Mouse (Mus musculus): Measurements from ENCODE around the gene Pkn1.

Pkn1 gene

DNA sequence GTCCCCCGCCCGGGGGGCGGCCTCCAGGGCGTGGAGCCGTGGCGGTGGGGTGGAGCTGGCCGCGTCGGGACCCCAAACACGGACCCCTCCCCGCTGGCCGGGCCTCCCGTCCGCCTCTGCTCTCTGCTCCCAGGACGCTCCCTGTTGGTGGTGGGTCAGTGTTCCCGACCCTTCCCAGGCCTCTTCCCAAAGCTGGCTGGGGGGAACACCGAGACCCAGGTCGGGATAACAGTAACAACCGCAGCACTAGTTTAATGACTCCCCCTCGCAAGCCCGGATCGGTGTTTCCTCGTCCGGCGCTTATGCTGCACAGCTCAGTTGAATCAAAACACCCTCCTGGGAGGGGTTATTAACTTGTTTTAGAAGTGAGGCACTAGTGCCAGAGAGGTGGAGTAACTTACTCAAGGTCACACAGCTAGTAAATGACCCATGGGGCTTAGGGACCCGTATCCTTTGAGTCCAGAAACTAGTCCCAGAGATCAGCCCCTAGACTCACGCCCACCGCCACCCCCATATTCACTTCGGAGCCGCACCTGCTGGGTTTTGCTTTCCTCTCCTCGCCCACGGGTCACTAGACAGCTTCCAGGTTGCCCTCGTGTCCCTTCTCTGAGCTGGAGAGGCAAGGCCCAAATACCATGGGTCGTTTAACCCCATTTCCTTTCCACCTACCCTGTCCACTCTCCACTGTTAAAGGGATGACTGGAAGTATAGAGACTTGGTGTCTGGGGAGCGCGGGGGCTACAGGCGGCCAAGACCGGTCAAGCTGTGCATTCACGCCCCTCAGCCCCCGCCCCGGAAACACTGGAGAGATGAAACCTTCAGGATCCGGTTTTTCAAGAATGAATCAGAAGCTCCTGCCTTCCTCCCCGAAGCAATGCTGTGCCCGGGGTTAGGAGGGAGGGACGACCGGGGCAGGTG, 46.0 kb downstream of the Pkn1 start:
- DNase-seq (ENCODE audit: low spot score): no peak

- peak; percentile 82 for DNase-seq (ENCODE audit: low spot score)
Measured at GRCm38 (mm10) chr8:83652030-83652743, 46.8 kb downstream of the Pkn1 start, which contains the start of gene Gipc1. Gene Gipc1 (plus strand): TSS chr8:83652677.

GRCm38 (mm10) chr8:83649699-83650098, 49.3 kb downstream of the Pkn1 start:
- DNase-seq (ENCODE audit: low spot score): no peak

DNA sequence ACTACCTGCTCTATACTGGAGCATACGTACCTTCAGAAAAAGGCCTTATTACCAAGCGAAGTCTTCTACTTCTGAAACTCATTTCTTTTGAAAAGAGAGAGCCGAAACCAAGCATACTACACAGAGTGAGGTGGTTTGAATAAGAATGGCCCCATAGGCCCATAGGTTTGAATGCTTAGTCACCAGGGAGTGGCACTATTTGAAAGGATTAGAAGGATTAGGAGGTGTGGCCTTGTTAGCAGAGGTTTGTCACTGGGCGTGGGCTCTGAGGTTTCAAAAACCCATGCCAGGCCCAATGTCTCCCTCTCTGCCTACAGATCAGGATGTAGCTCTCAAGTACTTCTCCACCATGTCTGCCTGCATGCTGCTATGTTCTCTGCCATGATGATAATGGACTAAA, 50.9 kb downstream of the Pkn1 start:
- no peak for DNase-seq (ENCODE audit: low spot score)

DNA sequence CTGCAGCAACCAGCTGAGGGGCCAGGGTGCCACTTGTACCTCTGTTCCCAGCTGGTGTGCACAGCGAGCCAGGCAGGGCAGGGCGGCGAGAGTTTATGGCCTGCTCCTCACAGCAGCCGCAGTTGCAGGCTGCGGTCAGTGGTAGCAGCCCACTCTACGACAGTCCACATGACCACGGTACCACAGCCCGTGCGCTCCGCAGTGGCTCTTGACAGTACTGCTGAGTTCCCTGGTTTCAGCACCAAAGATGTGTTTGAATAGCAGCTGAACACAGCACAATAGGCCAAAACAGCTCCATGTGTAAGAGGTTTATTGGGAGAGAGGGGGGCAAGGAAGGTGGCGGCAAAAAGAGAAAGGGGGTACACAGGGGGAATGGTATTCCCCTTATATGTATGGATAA, 51.5 kb downstream of the Pkn1 start:
- DNase-seq (ENCODE audit: low spot score): no peak

GRCm38 (mm10) chr8:83639649-83640048, 59.3 kb downstream of the Pkn1 start:
- DNase-seq (ENCODE audit: low spot score): no peak

DNA sequence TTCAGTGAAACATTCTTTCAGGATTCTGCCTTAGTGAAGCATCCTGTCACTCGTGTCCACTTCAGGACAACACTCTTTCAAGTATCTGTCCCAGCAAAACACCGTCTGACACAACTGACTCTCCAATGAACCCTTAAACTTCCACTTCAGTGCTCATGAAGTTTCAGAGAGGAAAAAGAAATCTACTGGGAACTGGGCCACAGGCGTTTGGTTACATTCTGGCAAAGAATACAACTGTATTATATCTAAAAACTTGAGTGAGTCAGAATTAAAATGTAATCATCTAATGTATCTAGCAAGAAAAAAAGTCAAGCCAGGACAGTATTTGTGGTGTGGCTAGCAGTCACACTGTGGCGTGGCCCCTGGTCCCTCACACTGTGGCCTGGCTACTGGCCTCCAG, 60.1 kb downstream of the Pkn1 start:
- DNase-seq (ENCODE audit: low spot score): no peak

DNA sequence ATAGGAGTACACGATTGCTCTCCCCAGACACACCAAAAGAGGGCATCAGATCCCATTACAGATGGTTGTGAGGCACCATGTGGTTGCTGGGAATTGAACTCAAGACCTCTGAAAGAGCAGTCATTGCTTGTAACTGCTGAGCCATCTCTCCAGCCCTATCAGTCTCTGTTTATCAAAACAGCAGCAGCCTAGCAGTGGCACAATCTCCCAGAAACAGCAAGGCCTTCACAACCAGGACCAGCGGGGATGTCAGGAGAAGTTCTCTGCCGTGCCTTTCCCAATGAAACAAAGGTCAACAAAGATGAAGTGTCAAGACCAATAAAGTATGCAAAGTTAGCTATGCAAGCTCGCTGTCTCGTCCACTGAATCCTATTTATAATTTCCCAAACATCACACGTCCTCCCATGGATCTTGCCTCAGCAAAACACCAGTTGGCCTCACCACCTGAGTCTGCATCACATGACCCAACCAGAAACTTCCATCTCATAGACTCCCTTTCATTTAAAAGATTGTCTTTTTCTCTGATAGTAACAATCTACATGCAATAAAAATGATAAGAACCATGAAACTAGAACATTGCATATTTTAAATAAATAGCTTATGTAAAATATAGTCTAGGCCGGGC, 66.8 kb downstream of the Pkn1 start:
- DNase-seq (ENCODE audit: low spot score): no peak

DNA sequence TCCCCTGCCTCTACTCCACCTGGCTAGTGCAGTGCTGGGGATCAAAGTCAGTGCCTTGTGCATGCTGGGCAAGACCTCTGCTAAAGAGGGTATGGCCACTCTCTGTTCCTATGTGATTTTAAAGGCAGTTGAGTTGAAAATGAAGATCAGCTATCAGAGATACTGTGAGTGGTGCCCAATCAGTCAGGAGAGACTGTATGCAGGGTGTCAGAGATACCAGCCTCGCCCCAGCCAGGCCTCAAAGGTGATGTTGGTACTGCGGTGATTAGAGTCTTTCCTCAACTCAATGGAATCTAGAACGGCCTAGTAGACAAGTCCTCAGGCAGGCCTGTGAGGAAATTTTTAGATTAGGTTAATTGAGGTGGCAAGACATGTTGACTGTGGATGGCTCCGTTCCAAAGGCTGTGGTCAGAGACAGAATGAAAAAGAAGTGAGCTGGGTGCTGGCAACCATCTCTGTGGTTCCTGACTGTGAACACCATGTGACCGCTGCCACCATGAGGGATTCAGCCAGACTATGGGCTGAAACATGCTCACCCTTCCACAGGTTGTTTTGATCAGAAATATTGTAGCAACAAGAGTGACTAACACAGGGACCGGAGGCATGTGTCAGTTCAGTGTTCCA, 73.2 kb downstream of the Pkn1 start:
- DNase-seq (ENCODE audit: low spot score): no peak

- no peak for DNase-seq (ENCODE audit: low spot score)
Measured at GRCm38 (mm10) chr8:83624739-83625138, 74.2 kb downstream of the Pkn1 start.

DNA sequence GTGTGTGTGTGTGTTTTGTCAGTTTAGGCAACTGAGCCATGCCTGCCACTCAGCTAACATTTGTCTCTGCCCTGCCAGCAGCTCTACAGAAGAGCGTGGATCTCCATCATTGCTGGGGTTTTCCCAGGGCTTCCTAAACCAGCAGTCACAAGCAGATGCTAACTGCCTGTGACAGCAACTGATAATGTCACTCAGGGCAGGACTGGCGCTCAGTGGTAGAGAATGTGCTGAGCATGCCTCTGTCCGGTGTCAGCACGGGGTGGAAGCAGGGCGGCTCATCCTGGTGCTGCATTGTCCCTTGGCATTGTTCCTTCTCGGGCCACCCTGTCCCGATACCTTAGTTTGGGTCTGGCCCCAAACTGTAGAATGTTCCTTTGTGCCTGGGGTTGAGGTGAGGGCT, 75.4 kb downstream of the Pkn1 start:
- DNase-seq (ENCODE audit: low spot score): no peak

GRCm38 (mm10) chr8:83622389-83622989, 76.5 kb downstream of the Pkn1 start:
- DNase-seq (ENCODE audit: low spot score): peak; percentile 45

DNA sequence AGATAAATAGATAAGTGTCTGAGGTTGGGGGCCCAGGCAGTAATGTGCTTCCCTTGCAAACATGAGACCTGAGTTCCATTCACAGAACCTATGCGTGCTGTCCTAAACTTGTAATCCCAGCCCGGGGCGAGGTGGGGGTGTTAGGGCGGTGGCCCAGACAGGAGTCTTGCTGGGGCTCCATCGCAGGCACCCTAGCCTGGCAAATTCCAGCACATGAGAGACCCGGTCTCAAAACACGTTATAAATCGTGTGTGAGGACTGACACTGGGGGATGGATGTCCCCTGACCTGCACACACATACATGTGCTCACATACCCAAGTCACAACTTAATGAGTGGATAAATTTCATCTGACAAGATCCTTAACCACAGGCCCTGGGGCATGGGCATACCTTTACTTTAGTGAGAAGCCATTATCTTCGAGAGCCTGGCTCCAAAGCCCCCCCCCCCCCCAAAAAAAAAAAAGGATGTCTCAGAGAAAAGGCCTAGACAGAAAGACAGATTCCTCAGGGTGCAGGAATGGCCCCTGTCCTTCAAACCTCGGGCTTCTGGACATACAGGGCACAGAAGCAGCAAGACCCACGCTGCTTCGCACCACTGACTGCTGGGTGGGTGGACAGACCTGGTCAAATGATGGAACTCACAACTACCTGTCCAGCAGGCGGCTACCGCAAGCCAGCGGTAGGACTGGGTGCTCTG, 77.1 kb downstream of the Pkn1 start:
- no peak for DNase-seq (ENCODE audit: low spot score)

DNA sequence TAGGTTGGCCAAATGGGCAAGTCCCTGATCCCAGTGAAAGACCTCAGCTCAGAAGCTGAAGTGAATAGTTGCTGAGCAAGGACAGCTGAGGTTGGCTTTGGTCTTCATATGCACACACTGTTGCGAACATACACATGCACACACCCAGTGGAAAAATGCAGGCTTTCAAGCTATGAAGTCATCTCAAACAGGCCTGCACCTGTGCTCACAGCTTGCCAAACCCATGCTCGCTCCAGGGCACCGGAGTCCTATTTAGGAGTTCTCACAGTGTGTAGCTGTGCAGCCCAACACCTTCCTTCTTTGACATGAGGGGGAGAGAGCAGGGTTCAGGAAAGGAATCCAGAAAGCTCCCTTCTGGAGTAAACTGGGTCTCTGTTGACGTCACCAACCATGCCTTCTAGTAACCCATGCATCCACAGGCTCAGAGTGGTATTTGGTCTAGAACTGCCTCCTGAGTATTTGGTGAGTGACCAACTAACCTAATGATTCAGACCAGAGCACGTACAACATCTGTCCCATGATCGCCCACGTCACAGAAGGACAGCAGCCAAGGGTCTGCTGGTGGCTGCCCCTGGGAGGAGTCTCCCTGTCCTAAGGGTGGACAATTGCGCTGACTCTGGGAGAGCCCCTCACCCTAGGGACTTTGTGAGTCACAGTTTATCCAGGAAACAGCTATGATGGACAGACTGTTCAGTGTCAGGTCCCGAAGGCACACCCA, 79.3 kb downstream of the Pkn1 start:
- no peak for DNase-seq (ENCODE audit: low spot score)

GRCm38 (mm10) chr8:83618566-83618965, 80.4 kb downstream of the Pkn1 start:
- no peak for DNase-seq (ENCODE audit: low spot score)

GRCm38 (mm10) chr8:83617111-83617510, 81.9 kb downstream of the Pkn1 start:
- no peak for DNase-seq (ENCODE audit: low spot score)

- DNase-seq (ENCODE audit: low spot score): no peak
Measured at GRCm38 (mm10) chr8:83616625-83617024, 82.4 kb downstream of the Pkn1 start.
